Mouse (Mus musculus): ENCODE measurements at regions not wholly inside any gene's neighbourhood (a gene's known extent, or its start where the extent isn't known, plus 50 kb on each side); places are given as distances from the start of the nearest gene placed in this dataset.

DNA sequence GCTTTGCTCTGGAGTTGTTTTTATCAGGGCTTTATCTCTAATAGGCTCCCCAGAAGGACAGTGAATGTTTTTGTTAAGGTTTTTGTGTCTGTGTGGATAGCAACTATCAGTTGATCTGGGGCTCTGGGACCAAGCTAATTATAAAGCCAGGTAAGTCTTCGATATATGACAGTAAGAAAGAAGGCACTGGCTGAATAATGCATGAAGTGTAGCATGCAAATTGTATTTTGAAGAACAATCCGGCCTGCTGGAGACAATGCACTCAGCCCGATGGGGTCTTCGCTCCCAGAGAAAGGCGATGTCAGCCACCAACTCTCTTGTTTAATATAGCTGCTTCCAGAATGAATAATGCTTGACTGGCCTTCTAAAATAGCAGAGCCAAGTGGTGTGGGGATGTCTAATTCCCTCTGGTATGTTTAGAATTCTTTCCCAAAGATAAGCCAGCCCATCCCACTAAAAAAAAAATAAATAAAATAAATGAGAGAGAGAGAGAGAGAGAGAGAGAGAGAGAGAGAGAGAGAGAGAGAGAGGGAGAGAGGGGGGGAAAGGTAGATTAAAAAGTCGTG lies 68.6 kb downstream of the Dad1 start:
- DNase-seq (ENCODE audit: low spot score): no peak

DNA sequence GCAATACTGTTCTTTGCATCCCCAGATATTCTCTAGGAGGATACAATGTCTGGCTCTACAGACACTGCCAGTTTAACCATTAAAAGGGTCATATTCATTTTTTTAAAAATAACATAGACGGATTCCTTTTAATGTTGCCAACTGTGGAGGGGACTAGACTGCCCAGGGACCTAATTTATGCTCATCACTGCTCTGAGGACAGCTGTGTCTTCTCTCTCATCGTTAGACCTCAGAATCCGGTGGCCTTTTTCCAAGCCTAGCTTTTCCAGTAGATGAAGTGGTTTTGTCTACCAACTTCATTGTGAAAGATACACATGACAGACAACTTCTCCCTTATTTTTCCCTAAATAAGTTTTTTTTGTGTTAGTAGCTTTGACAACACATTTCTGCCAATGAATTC lies 70.0 kb downstream of the Dad1 start:
- DNase-seq (ENCODE audit: low spot score): no peak

DNA sequence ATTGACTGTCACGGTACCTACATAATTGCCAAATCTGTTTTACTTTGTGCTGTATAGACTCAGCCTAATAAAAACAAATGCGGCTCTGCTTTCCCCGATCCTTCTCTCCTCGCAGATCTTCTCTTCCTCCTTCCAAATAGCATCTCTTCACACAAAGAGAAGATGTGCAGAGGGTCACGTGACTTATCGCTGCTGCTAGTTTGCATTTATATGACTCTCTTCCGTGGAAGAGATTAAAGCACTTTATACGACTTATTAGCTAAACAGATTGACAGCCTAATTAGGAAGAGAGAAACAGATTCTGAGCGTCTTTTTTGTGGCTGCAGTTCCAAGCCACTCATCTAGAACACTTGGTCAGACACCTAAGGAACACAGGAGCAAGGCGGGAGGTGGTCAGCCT lies 71.1 kb downstream of the Dad1 start:
- no peak for DNase-seq (ENCODE audit: low spot score)

DNA sequence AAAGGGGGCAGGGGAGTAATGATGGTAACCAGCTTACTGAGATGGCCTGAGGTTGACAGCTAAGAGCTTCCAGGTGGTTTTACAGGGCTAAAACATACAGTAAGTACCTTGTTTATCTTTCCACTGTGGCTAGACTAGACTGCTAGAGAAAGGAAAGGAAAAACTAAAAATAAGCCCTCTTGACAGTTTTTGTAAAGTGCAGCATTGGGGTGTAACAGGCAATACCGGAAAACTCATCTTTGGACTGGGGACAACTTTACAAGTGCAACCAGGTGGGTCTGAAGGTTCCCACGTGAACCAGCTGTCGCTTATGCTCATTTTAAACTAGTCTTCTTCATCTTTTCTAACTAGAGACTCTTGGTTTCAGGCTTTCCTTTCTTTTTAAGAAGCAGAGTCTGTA lies 72.6 kb downstream of the Dad1 start:
- DNase-seq (ENCODE audit: low spot score): peak; percentile 50

DNA sequence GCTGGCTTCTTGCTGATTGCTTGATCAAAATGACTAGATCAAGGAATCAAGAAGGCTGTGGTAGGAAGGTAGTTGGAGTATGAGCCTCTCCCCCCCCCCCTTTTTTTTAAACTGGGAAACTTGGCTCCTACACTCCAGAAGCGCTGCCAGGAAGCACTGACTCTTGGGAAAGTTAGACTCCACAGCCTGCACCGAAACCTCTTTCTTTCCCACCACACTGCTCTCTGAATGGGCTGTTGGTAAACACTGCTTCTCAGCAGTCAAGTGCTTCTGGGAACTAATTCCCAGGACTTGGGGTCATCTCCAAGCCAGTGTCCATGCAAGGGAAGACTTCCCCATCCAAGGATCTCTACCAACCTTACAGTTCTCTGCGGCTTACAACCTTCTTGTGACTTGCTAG lies 73.2 kb downstream of the Dad1 start:
- no peak for DNase-seq (ENCODE audit: low spot score)

DNA sequence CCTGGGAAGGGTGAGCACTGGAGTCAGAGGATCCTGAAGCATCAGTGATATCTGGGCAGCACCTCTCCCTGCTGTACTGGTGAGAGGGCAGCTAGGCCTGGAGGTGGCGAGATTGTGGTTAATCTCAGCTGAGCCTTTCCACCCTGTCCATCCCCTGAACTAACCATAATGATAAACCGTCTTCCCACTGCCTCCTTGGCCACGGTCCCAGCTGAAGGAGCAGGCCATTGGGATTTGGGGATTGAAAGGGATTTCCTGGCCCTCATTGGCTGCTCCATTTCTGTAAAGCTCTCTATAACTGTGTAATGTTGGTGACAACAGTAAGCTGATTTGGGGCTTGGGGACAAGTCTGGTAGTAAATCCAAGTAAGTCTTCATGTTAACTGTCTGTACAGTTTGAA lies 73.6 kb downstream of the Dad1 start:
- no peak for DNase-seq (ENCODE audit: low spot score)

DNA sequence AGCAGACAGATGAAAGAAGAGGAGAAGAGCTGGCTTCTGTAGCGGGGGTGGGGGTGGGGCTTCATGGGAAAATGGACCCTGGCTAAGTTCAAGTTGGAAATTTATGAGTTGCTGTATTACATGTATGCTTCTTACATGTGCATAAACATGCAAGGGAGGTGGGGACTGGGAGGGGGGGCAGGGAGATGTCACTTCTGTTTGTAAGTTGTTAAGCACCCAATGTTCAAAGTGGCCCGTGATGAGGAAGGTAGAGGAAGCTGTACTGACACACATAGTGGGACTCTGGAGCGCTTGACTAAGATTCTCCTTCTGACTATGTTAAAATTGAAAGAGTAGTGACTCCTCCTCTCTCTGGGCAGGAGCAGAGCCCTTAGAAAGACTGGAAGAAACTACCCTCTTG lies 75.0 kb downstream of the Dad1 start:
- peak; percentile 42 for DNase-seq (ENCODE audit: low spot score)

DNA sequence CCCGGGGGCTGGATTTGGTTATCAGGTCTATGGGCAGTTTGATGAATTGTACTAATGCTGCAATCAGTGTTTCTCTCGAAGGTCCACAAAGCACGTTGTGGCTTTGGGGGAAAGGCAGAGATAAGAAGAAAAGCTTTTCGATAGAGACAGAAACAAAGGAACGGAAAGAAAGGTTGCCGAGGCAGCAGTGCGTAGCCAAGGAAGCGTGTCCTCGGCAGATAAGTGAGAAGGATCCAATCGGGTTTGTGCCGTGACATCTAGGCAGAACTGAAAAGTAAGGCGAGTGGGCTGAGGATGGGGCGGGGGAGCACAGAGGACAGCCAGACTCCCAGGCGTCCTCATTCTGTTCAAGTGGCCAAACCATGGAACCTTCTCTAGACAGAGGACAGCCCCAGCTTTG lies 77.4 kb downstream of the Dad1 start:
- no peak for DNase-seq (ENCODE audit: low spot score)

DNA sequence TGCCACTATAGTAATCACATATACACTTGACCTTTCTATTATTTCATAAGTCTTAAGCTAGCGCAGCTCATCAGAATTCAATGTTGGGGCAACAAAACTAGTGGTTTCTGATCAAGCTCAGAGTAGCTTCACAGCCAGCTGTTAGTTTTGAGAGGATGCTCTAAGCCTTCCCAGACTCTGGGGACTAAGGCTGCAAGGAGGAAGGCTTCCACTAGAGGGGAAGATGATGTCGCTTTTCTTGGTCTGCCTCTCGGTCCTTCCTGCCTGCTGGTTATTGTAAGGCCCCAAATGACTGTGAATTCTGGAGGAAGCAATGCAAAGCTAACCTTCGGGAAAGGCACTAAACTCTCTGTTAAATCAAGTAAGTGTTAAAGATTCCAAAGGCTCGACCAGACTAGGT lies 78.4 kb downstream of the Dad1 start:
- DNase-seq (ENCODE audit: low spot score): peak; percentile 78

DNA sequence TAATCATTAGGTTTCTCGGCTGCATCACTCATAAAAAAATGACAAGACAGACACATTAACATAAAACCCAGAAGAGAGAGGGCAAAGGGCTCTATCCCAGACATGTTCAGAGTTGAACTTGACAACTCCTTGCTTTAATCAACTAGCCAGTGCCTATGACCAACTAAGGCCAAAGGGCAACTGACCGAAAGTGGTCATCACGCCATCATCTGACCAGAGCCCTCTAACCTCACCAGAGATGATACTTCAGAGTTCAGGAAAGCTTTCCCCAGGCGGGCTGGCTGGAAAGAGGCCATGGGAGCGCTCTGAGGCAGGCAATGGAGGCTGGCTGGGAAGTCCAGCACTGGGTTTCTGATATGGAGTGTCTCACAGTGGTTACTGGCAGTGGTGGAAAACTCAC lies 80.6 kb downstream of the Dad1 start:
- no peak for DNase-seq (ENCODE audit: low spot score)

DNA sequence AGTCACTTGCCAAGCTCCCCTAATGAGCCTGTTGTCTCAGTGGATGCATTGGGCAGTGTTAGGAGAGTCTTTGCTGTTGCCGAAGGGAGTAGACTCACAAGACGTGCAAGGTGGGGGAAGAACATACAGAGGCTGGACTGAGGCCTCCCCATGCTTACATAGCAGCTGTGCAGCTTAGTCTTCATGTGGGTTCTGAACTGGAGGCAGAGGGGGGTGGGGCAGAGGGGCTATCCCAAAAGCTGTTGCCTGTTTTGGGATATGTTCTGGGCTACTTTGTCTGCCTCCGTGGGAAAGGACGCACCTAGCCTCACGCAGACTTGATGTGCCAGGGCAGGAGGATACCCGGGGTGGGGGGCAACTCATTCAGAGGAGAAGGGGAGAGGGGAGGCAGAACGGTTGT lies 84.7 kb downstream of the Dad1 start:
- peak; percentile 30 for DNase-seq (ENCODE audit: low spot score)

DNA sequence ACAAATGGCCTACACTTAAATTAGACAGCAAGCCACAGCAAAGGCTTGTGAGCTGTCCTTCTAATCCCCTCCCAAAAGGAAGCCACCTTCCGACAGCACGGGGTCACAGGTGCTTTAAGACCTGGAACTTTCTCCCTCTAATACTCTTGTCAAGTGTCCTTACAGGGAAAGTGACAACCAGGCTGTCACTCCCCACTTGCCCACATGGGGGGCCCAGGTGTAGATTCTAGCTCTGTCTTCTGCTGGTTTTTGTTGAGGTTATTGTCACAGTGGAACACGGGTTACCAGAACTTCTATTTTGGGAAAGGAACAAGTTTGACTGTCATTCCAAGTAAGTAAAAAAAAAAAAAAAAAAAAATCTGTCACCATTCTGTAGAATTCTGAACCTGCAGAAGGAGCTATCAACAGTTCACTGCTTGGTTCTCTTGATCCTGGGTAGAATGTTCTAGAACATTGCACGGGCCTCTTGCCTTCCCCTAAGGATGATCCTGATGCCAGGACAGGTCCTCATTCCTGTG lies 85.4 kb downstream of the Dad1 start:
- peak; percentile 72 for DNase-seq (ENCODE audit: low spot score)

DNA sequence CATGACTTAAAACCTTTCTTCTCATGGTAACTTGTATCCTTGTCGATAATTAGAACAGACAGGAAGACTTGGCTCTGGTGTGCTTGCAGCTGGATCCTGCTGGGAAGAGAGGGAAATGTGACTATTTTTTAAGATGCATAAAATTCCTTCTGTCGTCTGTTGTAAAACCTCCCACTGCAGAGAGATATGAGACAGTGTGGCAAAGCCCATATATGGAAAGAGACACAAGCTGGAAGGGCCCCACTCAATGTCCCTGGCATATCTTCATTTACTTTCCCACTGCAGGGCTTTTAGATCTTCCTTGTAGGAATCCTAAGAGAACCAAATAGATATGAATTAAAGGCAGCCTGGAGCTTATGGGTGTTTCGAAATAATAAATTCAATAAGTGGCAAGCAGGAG lies 87.8 kb downstream of the Dad1 start:
- no peak for DNase-seq (ENCODE audit: low spot score)

DNA sequence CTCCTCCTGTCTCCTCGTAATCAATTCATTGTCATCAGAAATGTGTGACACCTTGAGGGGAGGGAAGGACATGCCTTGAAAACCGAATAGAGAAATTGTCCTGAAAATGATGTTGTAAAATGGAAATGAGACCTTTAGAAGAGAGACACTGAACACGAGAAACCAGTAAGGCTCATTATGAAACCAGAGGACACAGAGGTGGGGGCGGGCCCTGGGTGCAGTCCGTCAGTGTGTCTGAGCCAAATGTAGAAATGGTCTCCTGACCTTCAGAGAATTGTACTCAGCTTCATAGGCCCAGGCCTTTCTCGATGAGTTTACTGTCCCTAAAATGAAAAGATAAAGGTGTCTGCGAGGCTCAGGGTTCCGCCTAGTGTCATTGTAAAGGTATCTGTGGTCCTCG lies 89.0 kb downstream of the Dad1 start:
- no peak for DNase-seq (ENCODE audit: low spot score)

DNA sequence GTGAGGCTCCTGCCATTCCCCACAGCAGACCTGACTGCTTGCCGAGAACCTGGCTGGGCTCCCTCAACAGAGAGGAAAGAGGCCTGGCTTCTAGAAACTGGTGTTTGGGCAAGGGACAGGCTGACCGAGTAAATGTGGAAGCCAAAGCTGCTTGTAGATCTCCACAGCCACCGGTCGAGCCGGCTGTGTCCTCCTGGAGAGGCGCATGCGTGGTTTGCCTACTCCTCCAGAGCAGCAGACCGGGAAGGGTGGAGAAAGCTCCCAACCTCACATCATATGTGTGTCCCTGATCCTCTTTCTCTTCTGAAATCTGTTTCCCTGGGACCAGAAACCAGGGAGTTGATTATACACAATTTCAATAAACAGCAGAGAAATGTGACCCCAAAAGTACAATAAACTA lies 92.0 kb downstream of the Dad1 start:
- no peak for DNase-seq (ENCODE audit: low spot score)

DNA sequence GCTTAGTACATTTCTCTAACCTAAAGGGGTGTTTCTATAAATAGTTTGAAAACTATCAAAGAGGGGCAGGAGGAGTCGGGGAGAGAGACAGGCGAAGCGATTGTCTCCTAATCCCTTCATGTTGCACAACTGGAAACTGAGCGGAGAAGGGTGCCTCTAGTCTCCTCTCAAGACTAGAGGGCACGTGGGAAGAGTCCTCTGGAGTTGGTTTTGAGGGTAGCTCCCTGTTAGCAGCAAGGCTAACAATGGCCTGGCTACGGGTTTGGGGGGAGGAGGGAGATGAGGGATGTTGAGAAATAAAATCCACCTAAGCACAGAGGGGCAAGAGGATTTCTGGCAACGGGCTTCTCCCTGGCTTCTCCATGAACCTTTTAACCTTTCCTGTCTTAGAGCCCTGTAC lies 92.7 kb downstream of the Dad1 start:
- no peak for DNase-seq (ENCODE audit: low spot score)

DNA sequence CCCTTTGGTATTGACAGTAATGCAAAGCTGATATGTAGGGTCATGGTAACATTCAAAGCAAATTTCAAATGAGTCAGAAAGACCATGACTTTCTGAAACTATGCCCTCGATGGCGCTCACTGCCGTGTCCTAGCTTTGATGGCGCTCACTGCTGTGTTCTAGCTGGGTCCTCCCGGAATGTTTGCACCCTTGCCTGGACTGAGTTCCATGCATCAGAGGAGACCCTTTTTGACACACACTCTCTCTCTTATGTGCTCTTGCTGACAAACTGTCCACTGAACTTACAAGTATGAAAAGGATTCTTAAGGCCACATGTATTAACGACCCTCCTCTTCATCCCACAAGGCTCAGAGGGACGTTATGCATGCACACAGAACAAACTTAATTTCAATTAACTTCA lies 94.1 kb downstream of the Dad1 start:
- no peak for DNase-seq (ENCODE audit: low spot score)

DNA sequence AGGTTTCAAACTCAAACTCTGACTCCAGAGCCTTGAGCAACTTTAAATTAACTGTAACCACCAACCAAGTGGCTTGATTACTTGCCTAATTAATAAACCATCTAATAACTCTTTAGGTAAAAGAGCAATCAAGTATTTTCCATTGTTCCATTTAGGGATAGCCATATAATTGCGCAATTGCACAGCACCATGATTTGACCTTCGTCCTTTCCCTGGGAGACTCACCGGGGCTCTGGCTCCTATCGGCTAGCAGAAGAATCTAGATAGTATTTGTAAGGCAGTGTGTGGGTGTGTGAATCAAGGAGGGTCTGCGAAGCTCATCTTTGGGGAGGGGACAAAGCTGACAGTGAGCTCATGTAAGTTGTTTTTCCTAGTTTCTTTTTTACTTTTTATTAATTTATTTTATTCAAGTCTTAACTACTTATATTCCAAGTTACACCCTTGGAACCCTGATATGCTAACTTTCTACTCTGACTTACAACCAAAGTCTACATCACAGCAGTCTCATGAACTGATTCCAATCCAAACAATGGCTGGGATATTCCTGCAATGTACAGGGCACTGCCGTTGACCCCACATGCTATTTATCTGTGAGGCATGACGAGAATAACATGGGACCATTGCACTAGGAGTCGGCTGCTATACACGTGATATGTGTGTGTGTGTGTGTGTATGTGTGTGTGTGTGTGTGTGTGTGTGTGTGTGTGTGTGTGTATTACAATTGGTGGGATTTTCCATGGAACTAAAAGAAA lies 95.5 kb downstream of the Dad1 start:
- no peak for DNase-seq (ENCODE audit: low spot score)

DNA sequence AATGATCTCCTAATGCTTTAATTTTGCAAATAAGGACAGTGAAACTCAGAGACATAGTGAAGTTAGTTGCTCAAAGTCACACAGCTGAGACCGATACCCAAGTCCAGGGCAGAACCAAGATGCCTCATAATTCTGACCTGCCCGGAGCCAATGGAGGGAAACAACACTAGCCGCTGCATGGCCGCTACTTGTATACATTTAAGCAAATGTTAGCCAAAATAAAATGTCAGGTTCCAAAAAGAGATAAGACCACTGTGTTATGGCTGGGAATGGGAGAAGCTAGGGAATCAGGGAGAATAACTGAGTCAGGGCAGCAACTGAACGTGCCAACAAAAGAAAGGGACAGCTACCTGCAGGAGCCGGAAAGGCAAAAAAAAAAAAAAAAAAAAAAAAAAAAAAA lies 97.4 kb downstream of the Dad1 start:
- DNase-seq (ENCODE audit: low spot score): no peak

DNA sequence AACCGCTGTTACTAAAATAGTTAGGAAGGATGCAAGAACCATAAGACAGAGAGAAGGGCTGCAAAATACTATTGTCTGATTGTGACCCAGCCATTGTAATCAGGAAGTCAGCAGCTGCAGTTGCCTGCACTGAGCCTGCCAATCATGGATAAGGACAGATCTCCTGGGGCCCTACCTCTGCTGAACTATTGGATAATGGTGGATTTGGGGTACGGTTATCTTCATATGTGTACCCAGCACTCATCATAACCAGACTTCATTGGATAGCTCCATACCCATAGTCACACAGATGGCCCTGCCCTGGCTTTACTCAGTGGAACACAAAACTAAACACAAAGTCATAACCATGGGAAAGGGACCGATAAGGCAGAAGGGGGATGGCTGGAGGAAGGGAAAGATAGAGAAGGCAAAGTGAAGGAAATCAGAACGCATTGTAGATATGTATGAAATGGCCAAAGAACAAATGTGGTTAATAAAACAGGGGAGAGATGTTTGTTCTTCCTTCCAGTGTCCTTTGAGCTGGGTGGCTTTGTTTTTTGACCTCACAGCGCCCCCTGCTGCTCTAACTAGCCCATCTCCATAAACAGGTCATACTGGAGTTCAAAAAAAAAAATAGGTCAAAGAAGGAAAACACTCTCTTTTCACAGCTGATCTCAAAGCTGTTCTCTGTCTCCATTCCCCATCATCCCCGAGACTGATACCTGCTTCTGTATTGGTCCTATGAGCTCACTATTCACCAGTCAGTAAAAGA lies 101.2 kb downstream of the Dad1 start:
- DNase-seq (ENCODE audit: low spot score): peak; percentile 79

DNA sequence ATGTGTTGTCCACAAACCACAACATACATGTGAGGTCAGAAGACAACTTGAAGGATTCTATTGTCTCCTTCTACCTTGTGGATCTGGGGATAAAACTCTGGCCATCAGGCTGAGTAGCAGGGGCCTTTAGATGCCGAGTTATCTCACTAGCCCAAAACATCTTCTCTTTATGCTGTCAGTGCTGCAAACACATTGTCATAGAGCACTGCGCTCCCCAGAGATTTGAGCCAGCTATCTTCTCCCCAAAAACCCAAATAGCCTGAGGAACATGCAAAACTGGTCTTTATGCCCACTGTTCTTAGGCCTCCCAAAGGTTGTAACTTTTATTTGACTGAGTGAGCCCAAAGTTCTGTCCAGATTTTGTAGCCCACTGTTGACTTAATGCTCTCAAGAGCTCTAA lies 102.0 kb downstream of the Dad1 start:
- DNase-seq (ENCODE audit: low spot score): no peak

DNA sequence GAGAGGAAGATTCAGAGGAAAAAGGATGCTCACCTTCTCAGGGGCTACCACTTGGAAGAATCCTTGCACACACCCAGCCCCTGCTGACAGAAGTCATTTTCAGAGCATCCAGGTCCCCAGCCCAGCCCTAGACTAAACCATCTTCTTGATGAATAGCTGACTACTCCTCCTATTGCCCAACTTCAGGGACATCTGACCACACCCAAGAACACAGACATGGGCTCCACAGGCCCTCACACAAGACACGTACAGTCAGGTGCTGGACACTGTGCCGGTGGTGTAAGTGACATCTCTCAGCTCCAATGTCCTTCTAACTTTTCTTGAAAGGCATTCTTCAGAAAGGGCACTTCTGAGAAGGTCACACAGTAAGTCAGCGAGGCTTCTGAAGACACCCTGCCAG lies 102.6 kb downstream of the Dad1 start:
- DNase-seq (ENCODE audit: low spot score): no peak

DNA sequence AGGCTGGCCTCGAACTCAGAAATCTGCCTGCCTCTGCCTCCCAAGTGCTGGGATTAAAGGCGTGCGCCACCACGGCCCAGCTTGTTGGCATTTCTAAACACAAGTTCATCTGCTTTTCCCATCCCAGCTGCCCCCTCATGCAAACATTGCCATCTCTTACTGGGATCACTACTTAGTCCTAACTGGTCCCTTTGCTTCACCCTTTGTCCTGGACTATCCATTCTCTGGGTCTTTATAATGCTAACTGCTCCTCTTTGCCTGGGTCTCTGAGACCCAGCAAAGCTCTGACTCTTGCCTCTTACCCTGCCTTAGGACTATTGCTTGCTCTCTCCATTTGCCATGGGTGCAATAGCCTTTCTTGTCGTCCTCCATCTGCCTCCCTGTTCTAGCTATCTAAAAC lies 103.7 kb downstream of the Dad1 start:
- no peak for DNase-seq (ENCODE audit: low spot score)

Measured in thymus, postnatal 0 days (tissue).